Mouse (Mus musculus) urinary bladder, postnatal 14 days (tissue): ENCODE measurements around the gene Ap2s1.

Experiments used
- DNase-seq: peaks from one replicate; pipeline ENCODE4 v3.0.0; 2021; ENCODE audit warnings: low spot score

Ap2s1 gene

GRCm38 (mm10) chr7:16752016-16752415 lies 13.8 kb downstream of the Ap2s1 start:
- peak; percentile 60 for DNase-seq

DNA sequence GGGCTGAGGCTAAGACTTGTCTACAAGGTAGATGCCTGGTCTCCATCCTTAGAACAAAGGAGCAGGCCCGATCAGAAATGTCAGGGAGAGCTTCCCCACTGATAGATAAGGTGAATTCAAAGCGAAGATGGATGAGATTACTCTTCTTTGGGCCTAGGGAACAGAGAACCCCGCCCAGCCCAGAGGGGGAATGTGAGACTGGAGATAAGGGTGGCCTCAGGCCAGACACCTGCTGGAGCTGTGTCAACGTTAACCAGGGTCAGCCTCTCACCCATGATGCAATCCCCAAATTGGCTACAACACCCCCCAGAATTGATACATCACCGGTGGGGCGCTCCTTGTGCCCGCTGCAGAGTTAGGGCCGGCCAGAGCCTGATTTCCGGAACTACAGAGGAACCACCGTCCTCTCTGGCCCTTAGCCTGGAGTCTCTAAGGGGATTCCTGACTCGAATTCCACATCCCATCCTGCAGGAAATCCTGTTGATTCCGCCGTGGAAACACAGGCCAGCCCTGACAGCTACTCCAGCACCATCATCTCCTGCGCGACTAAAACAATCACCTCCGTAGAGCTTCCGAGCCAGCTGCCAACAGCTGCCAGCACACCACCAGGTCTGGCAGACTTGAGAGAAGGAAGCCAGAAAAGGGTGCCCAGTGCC lies 17.3 kb downstream of the Ap2s1 start:
- no peak for DNase-seq

GRCm38 (mm10) chr7:16758872-16759574 lies 20.8 kb downstream of the Ap2s1 start:
- no peak for DNase-seq

- peak; percentile 61 for DNase-seq
Observed at GRCm38 (mm10) chr7:16760292-16760691, 22.1 kb downstream of the Ap2s1 start.

DNA sequence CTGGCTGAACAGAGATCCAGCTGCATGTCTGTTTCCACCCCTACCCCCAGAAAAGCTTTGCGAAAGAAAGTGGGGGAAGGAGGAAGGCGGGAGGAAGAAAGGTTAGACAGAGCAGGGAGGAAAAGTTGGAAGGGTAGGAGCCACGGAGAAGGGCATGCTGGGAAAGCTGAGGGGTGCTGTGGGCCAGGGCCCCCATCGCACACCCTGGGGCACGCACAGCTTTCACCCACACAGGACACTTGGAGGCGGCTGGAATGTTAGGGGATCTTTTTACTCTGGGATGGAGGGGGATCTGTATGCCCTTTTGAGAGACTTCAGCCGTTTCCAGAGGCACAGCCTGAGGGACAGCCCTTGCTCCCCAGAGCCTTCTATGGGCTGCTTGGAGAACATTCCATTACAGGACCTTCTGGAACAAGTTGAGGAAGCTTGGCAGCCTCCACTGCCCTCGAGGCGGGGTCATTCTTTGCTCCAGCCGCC lies 22.8 kb downstream of the Ap2s1 start:
- peak; percentile 85 for DNase-seq

GRCm38 (mm10) chr7:16761630-16762029 lies 23.4 kb downstream of the Ap2s1 start:
- DNase-seq, result peak; percentile 26

GRCm38 (mm10) chr7:16763463-16764218 lies 25.4 kb downstream of the Ap2s1 start:
- DNase-seq, result peak; percentile 45

- no peak for DNase-seq
Observed at GRCm38 (mm10) chr7:16766443-16766842, 28.2 kb downstream of the Ap2s1 start.

DNA sequence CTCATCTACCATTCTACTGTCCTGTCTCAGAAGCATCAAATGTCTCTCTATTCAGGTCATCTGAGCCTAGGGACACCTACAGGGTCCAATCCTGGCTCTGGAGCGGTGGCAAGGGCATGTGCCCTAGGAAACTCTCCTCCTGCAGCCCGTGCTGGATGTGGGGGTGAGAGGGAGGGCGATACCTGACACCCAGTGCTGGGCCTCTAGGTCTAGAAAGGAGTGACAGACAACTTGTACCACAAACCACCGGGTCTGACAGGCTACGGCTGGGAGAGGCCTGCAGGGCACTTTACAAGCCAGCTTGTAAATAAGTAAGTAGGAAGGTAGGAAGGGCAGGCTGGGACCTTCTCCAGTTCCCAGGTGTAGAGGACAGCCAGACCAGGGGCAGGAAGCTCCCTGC lies 37.7 kb downstream of the Ap2s1 start:
- no peak for DNase-seq

DNA sequence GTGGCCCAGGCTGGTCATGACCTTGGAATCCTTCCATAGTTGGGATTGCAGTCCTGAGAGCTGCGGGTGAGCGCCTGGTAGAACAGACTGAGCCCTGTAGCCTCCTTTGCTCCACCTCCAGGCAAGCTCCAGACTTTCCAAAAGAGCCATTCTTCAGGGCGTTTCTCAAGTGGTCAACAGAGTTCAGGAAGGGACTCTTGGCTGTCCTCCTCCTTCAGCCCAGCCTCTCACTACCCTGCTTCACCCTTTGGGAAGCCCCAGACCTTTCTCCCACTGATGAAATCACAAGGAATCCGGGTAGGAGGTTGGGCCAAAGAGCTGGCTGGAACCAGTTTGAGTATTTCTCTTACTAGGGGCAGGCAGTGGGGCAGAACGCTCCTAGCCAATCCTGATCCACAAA lies 41.9 kb downstream of the Ap2s1 start:
- peak; percentile 62 for DNase-seq

DNA sequence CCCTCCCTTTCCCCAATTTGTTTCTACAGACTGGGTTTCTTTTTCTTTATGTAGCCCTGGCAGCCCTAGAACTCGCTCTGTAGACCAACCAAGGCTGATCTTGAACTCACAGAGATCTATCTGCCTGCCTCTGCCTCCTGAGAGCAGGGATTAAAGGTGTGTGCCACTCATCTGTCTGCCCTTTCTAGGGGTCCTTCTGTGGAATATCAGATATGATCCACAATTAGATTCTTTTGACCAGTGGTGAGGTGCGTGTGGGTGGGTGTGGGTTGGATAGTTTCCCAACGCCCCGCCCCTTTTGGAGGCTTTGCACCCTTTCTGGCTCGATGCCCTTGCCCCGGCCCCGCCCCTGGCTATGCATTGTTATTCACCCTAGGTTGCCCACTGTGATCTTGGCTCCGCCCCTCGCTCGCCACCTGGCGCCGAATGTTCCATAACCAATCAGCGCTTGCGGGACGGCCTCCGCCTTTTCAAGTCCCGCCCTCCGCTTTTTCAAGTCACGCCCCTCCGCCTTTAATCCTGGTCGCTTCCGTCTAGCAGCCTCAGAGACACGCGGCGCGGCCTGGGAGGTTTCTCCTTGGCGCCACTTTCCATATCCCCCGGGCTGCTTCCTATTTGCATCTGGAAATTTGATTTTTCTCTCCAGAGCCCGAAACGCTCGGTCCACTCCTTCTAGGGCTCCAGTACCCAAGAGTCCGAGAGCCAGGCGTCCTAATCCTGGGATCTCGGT lies 42.8 kb downstream of the Ap2s1 start, which contains the start of gene Slc1a5:
TSS of gene Slc1a5 (plus strand) at position 516 of the 730 bp plus-strand sequence.
- DNase-seq, result peak; percentile 94

- DNase-seq, result no peak
Observed at GRCm38 (mm10) chr7:16781555-16781815, 43.3 kb downstream of the Ap2s1 start.

DNA sequence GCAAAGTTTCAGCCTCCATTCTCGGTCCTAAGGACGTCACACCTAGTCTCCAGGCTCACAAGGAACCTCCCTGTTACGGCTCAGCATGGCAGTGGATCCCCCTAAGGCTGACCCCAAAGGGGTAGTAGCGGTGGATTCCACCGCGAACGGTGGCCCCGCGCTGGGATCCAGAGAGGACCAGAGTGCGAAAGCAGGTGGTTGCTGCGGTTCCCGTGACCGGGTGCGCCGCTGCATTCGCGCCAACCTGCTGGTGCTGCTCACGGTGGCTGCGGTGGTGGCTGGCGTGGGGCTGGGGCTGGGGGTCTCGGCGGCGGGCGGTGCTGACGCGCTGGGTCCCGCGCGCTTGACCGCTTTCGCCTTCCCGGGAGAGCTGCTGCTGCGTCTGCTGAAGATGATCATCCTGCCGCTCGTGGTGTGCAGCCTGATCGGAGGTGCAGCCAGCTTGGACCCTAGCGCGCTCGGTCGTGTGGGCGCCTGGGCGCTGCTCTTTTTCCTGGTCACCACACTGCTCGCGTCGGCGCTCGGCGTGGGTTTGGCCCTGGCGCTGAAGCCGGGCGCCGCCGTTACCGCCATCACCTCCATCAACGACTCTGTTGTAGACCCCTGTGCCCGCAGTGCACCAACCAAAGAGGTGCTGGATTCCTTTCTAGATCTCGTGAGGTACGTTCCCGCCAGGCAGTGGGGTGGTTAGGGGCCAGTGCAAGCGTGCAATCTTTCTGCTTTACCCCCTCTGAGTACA lies 43.8 kb downstream of the Ap2s1 start:
- peak; percentile 26 for DNase-seq

DNA sequence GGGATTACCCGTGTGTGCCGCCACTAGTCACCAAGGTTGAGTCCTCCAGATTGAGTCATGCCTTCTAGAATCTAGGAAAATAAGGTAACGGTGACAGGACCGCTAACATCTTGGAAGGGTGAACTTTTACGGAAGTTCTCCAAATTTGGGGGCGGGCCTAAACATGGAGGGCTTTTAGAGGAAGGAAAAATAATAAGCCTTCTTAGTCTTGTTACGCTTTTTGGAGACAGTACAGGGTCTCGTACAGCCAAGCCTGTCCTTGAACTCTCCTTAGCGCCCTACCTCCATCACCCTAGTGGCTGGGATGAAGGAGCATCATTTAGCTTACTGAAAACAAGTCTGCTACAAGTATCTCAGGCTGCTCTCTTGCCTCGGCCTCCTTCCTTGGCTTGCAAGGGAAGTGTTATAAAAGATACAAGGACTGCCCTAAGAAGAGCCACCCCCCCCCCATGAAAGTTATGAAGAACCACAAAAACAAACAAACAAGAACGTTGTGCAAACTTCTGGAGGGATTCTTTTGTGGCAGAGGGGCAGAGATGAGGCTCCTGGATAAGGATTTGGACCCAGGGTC lies 44.4 kb downstream of the Ap2s1 start:
- no peak for DNase-seq

GRCm38 (mm10) chr7:16783224-16783688 lies 45.0 kb downstream of the Ap2s1 start:
- peak; percentile 26 for DNase-seq

- DNase-seq, result peak; percentile 74
Observed at GRCm38 (mm10) chr7:16783758-16784415, 45.7 kb downstream of the Ap2s1 start.

DNA sequence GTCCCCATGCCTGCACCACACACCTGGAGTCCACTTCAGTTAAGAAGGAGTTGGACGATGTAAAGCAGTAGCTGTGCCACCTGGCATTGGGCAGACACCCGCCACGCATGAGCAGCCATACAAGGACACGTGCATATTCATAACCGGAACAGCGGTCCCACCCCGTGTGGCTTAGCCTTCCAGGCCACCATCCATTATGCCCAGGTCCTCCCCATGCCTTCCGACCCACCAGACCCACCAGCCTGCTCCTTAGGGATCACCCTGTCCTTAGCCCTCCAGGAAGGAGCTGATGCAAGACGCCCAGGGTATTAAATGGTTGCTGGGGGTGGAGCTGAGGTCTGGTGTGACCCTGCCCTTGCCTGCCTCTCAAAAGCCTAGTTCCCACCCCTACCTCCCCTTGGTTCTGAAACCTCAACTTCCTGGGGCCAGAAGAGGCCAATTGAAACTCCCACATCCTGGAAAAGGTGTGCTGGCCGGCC lies 46.3 kb downstream of the Ap2s1 start:
- DNase-seq, result peak; percentile 32

DNA sequence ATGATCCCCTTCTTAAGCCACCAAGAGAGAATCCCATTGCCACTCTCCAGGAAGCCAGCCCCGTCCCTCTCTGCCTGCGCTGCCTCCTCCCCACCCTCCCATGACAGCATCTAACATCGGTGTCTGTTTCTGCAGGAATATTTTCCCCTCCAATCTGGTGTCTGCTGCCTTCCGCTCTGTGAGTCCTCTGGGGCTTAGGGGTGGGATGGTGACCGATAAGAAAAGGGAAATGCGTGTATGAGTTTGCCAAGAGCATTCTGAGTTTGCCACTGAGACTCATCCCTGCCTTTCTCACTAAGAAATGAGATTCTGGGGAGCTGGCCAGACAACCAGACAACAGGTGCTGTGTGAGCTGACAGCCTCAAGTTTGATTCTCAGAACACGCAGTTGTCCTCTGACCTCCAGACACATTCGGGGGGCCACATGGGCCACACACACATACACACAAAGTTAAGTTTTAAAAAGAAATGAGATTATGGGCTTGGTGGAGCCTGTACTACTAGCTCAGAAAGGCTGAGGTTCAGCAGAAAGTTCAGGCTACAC lies 47.4 kb downstream of the Ap2s1 start:
- no peak for DNase-seq

- DNase-seq, result peak; percentile 63
Observed at GRCm38 (mm10) chr7:16792316-16792715, 54.1 kb downstream of the Ap2s1 start.
